Mouse (Mus musculus) c-Kit-positive CD71-positive TER-119-positive erythroid progenitor cells, embryonic 14.5 days (primary cell): ENCODE measurements at regions not wholly inside any gene's neighbourhood (a gene's known extent, or its start where the extent isn't known, plus 50 kb on each side); places are given as distances from the start of the nearest gene placed in this dataset.

Experiments
- DNase-seq: peaks from one replicate; pipeline ENCODE4 v3.0.0-alpha.2; 2013; ENCODE audit warnings: low spot score

- DNase-seq, result no peak
These were observed 311.2 kb upstream of the Pappa start for GRCm38 (mm10) chr4:64812812-64813211.

DNA sequence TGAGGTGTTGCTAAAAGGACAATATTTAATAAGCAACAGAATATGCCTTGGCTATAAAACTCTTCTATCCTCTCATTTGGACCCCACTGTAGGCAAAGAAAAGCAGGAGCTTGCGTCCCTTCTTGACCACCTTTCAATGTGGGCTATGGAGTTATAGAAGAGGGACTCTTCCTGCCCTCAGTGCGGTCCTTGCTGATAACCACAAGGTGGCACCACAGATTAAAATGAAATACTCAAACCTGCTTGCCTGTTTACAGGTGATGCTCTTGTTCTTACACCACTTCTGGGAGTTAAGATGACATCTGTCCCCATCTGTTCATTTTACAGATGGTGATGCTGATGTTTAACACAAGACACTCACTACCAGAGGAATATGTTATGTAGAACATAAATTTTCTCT lies 291.1 kb upstream of the Pappa start:
- DNase-seq, result no peak

- no peak for DNase-seq
These were observed 249.5 kb upstream of the Pappa start for GRCm38 (mm10) chr4:64874521-64874920.

DNA sequence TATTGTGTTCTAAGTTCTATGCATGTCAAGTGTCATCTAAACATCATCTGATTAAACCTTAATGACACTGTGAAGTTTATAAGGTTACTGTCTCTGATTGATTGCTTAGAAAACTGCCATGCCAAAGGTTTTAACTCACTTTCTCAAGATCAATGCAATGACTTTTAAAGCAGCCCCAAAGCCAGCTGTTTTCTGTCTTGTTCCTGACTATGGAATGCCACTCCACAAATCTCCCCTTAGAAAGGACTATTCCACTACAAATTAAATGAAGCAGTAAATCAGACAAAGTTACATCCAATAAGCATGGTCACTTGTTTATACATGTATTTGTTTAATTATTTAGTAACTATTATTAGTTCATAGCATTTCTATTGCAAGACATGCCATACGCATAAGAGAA lies 247.1 kb upstream of the Pappa start:
- DNase-seq, result no peak

DNA sequence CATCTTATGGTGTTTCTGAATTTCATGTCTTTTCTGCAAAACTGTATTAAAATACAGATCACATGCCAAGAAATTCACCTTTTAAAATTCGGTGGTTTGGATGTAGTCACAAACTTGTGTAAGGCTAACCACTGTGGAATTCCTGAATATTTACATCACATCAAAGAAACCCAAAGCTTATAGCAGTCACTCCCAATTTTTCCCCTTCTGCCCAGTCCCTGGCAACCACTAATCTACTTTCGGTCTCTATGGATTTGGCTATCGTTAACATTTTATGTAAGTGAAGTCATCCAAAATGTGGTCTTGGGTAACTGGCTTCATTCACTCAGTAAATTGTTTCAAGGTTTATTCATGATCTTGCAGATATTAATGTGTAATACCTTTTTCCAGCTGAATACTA lies 226.0 kb upstream of the Pappa start:
- DNase-seq, result no peak

DNA sequence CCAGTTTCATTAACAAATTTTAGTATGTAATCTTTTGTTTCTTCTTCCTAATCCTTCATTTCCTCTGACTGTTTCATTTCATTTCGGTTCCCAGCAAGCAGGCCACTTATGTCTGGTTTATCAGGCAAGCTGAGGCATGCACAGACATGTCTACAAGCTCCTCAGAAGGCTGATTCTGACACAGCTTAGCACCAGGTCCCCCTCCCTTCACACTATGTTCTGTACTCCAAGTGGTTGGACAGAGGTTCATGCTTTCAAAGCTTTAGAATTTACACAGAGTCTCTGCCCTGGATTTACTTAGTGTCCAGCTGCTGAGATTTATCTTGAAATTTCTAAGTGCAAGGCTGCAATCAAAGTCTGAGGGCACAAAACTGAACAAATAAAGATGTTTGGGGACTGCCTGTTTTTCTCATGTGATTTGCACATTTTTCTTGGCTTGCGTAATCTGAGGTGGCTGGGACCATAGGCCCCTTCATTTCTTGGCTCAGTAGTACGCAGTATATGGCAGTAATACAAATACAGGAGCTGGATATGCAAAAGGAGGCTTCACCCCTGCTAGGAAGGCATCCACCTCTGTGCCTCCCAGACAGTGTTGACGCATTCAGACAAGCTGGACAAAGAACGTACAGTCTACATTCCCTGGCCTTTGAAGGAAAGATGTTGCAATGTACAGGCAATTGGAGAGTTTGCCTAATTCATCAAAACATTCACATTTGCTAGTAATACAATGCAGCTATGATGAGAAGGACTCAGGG lies 222.7 kb upstream of the Pappa start:
- DNase-seq, result no peak

GRCm38 (mm10) chr4:64923751-64924150 lies 200.2 kb upstream of the Pappa start:
- no peak for DNase-seq

GRCm38 (mm10) chr4:64928553-64928952 lies 195.4 kb upstream of the Pappa start:
- DNase-seq, result no peak

GRCm38 (mm10) chr4:64945547-64945946 lies 178.4 kb upstream of the Pappa start:
- no peak for DNase-seq

GRCm38 (mm10) chr4:64952651-64953050 lies 171.3 kb upstream of the Pappa start:
- DNase-seq, result no peak

DNA sequence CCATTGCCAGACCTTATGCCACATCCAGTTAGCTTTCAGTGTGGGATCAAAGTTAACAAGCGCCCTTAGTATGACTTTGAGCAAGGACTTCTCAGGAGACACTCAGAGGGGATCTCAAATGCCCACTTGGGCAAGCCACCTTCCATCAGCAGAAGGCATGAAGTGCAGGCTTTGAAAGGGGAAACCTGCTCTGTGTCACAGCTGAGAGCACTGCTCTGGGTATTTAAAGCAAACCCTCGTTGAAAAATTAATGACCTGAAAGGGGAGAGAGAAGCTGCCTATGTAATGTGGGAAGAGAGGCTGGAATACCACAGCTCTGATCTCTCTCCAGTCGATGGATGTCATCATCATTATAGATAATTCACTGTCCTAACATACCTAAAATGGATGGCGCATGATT lies 165.1 kb upstream of the Pappa start:
- DNase-seq, result no peak

DNA sequence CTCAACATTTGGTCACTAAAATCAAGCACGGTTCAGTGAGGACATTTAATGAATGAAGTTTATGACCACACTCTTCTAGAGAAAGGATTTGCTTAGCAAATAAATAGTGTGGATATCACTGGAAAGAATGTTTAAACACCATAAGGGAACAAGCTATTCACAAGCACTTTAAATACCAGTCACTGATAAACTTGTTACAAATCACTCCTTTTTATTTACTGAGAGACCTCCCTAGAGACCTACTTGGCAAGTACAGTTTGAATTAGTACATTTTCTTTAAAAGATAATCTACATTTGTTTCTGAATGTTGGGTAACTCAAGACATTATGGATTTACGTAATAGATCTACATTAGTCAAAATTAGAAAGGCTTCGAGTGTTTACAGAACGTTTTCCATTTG lies 162.2 kb upstream of the Pappa start:
- DNase-seq, result no peak
